Mouse (Mus musculus) heart, adult 10 weeks (tissue): ENCODE measurements around the gene Gm4187. TPM values are rescaled to one million over a fixed set of nuclear protein-coding genes. Genes with fewer than 3 reads are reported as not detected.

ENCODE experiments used
- polyA plus RNA-seq: library from polyadenylated mRNA; stranded (reverse); fragments of 350-450 nt; fragmentation: Illumina TruSeq; extraction: RNeasy Lipid Tissue Mini Kit (QIAGEN cat#74804); gene quantifications from one replicate; pipeline ENCODE4 v1.2.3, GENCODE M21; 2014; ENCODE audit warnings: low read depth, low replicate concordance

Gene Gm4187
- polyA plus RNA-seq = not detected

GRCm38 (mm10) chr7:22329617-22330016, at the start of gene Gm4187:
TSS of gene Gm4187 (minus strand) at chr7:22329717.

GRCm38 (mm10) chr7:22370939-22371338, 41.4 kb upstream of the Gm4187 start, which contains the start of gene Gm8660:
TSS of gene Gm8660 (minus strand) at chr7:22371039.

Other genes with a start within 250 kb of the Gm4187 start
- gene Gm16451, start 211.5 kb downstream of the Gm4187 start, polyA plus RNA-seq = not detected
- gene Gm10666, start 195.0 kb downstream of the Gm4187 start, polyA plus RNA-seq = not detected
- gene Vmn1r142, start 165.7 kb downstream of the Gm4187 start, polyA plus RNA-seq = not detected
- not detected for gene Vmn1r143, start 140.3 kb downstream of the Gm4187 start, polyA plus RNA-seq
- not detected for gene Gm8653, start 128.5 kb downstream of the Gm4187 start, polyA plus RNA-seq
- gene Gm8453, start 100.2 kb downstream of the Gm4187 start, polyA plus RNA-seq = not detected
- gene Gm8660, start 41.3 kb upstream of the Gm4187 start, polyA plus RNA-seq = not detected
- not detected for gene Vmn1r148, start 83.9 kb upstream of the Gm4187 start, polyA plus RNA-seq
- not detected for gene Vmn1r149, start 108.5 kb upstream of the Gm4187 start, polyA plus RNA-seq
- not detected for gene Gm10665, start 134.4 kb upstream of the Gm4187 start, polyA plus RNA-seq
- gene Vmn1r151, start 170.0 kb upstream of the Gm4187 start, polyA plus RNA-seq = not detected
- gene Vmn1r152, start 193.2 kb upstream of the Gm4187 start, polyA plus RNA-seq = not detected
- gene Gm8677, start 205.2 kb upstream of the Gm4187 start, polyA plus RNA-seq = not detected
- not detected for gene Gm4201, start 235.6 kb upstream of the Gm4187 start, polyA plus RNA-seq